Mouse (Mus musculus): ENCODE measurements around the gene Hoxb6. TPM values are rescaled to one million over a fixed set of nuclear protein-coding genes. Genes with fewer than 3 reads are reported as not detected.
A peak's percentile ranks its signal among the peaks of the same experiment; 100 is the strongest.

Gene Hoxb6
- polyA plus RNA-seq, 1 experiment from 2014 or later, result 15.9 TPM

DNA sequence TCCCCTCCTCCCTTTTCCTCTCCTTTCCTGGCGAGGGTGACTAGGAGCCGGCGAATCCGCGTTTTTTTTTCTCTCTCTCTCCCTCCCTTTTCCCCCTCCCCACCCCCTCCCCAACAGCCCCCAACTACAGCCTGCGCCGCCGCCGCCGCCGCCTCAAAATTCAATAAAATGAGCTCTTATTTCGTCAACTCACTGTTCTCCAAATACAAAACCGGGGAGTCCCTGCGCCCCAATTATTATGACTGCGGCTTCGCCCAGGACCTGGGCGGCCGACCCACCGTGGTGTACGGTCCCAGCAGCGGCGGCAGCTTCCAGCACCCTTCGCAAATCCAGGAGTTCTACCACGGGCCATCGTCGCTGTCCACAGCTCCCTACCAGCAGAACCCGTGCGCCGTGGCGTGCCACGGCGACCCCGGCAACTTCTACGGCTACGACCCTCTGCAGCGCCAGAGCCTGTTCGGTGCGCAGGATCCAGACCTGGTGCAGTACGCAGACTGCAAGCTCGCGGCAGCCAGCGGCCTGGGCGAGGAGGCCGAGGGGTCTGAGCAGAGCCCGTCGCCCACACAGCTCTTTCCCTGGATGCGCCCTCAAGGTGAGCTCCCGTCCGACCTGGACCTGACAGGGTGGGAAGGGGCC is 9.4 kb upstream of the Hoxb6 start:
- under 1% methylated on average over 49 of the region's 49 CpGs for WGBS
- Histone ChIP-seq H3K4me1 (replicated peaks; ENCODE audit: control insufficient read depth, insufficient read depth, low read length) (no peaks in the 10 kb centered on the region; the same call in none of the 2 replicates), H3K27ac (ENCODE audit: low read depth, low read length) (peak overlapping the region; percentile 76), H3K9ac (ENCODE audit: low read depth, low read length) (peak overlapping the region; percentile 39), H3K9me3 (ENCODE audit: control insufficient read depth, low read length) (no peaks in the 10 kb centered on the region), H3K36me3 (ENCODE audit: control insufficient read depth, insufficient read depth, low read length) (no peaks in the 10 kb centered on the region), H3K4me3 (ENCODE audit: low read depth, low read length) (peak overlapping the region; percentile 37), H3K27me3 (ENCODE audit: control insufficient read depth, insufficient read depth, low read length) (peaks cover 88% of the 10 kb centered on the region), H3K4me2 (replicated peaks; ENCODE audit: low read depth, low read length) (peak overlapping the region; percentile 18; the same call in 1 of the 2 replicates)
- ATAC-seq (ENCODE audit: low FRiP score), result peak; percentile 20; the same call in 1 of the 2 replicates
- no peak for DNase-seq (ENCODE audit: low spot score)

DNA sequence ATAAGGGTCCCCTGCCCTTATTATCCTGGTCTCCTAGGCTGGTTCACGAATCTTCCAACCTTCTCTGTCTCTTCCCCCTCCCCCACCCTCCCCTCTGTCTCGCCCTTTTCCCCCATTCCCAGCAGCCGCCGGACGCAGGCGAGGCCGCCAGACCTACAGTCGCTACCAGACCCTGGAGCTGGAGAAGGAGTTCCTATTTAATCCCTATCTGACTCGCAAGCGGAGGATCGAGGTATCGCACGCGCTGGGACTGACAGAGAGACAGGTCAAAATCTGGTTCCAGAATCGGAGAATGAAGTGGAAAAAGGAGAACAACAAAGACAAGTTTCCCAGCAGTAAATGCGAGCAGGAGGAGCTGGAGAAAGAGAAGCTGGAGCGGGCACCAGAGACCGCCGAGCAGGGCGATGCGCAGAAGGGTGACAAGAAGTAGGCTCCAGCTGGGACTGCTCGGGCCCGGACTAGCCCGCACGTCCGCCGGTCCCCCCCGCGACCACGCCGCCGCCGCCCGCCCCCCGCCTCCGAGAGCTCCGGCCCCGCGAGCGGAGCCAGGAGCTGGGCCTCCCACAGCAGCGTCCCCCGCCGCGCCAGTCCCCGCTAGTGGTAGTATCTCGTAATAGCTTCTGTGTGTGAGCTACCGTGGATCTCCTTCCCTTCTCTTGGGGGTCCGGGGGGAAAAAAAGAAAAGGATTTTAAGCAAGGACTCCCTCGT is 8.1 kb upstream of the Hoxb6 start:
- Histone ChIP-seq H3K36me3 (ENCODE audit: control insufficient read depth, insufficient read depth, low read length) (no peaks in the 10 kb centered on the region), H3K9ac (ENCODE audit: low read depth, low read length) (peak overlapping the region; percentile 65), H3K4me2 (replicated peaks; ENCODE audit: low read depth, low read length) (peak overlapping the region; percentile 39), H3K9me3 (ENCODE audit: control insufficient read depth, low read length) (no peaks in the 10 kb centered on the region), H3K4me1 (replicated peaks; ENCODE audit: control insufficient read depth, insufficient read depth, low read length) (no peaks in the 10 kb centered on the region; the same call in none of the 2 replicates), H3K27me3 (ENCODE audit: control insufficient read depth, insufficient read depth, low read length) (peaks cover 88% of the 10 kb centered on the region), H3K4me3 (ENCODE audit: low read depth, low read length) (peak overlapping the region; percentile 37), H3K27ac (ENCODE audit: low read depth, low read length) (peak overlapping the region; percentile 76)
- DNase-seq (ENCODE audit: low spot score) (no peak), ATAC-seq (ENCODE audit: low FRiP score) (no peak)
- WGBS, result under 1% methylated on average over 35 of the region's 49 CpGs

DNA sequence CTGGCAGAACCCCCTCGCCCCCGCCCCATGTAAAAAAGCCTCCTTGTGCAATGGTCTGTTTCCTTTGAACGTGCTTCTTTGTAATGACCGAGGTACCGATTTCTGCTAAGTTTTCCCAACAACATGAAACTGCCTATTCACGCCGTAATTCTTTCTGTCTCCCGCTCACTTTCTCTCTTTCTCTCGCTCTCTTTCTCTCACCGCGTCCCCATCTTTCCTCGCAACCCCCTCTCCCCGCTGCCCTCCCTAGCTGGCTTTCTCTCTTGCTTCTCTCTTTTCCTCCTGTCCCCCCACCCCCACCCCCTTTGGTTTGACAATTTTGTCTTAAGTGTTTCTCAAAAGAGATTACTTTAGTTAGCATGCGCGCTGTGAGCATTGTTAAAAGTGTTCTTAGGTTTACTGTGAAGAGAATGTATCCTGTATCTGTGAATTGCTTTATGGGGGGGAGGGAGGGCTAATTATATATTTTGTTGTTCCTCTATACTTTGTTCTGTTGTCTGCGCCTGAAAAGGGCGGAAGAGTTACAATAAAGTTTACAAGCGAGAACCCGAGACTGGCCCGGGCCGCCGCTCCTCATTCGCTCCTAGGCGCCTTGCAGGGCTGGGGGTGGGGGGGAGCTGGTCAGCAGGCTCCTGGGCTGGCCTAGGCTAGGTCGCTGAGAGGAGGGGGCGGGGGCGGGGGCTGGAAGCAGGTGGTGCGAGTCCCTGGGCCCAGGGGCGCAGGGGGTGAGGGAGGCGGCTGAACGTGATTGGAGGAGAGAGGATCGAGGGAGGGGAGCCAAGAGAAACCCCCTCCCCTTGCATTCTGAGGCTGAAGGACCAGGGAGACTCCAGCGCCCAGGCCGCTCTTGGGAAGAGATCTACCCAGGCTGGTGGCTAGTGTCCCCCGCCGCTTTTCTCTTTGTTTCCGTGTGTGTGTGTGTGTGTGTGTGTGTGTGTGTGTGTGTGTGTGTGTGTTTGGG is 7.2 kb upstream of the Hoxb6 start:
- H3K4me2 ChIP-seq (replicated peaks; ENCODE audit: low read depth, low read length), result peak overlapping the region; percentile 39
- H3K36me3 ChIP-seq (ENCODE audit: control insufficient read depth, insufficient read depth, low read length), result no peaks in the 10 kb centered on the region
- ATAC-seq (ENCODE audit: low FRiP score) (peak; percentile 71), DNase-seq (ENCODE audit: low spot score) (no peak)
- peak overlapping the region; percentile 76; the same call in 1 of the 2 replicates for H3K27ac ChIP-seq (ENCODE audit: low read depth, low read length)
- no peaks in the 10 kb centered on the region; the same call in none of the 2 replicates for H3K4me1 ChIP-seq (replicated peaks; ENCODE audit: control insufficient read depth, insufficient read depth, low read length)
- 1% methylated on average over 27 of the region's 37 CpGs for WGBS
- H3K4me3 ChIP-seq (ENCODE audit: low read depth, low read length), result peak overlapping the region; percentile 37
- peaks cover 87% of the 10 kb centered on the region for H3K27me3 ChIP-seq (ENCODE audit: control insufficient read depth, insufficient read depth, low read length)
- peak overlapping the region; percentile 65 for H3K9ac ChIP-seq (ENCODE audit: low read depth, low read length)
- no peaks in the 10 kb centered on the region for H3K9me3 ChIP-seq (ENCODE audit: control insufficient read depth, low read length)

DNA sequence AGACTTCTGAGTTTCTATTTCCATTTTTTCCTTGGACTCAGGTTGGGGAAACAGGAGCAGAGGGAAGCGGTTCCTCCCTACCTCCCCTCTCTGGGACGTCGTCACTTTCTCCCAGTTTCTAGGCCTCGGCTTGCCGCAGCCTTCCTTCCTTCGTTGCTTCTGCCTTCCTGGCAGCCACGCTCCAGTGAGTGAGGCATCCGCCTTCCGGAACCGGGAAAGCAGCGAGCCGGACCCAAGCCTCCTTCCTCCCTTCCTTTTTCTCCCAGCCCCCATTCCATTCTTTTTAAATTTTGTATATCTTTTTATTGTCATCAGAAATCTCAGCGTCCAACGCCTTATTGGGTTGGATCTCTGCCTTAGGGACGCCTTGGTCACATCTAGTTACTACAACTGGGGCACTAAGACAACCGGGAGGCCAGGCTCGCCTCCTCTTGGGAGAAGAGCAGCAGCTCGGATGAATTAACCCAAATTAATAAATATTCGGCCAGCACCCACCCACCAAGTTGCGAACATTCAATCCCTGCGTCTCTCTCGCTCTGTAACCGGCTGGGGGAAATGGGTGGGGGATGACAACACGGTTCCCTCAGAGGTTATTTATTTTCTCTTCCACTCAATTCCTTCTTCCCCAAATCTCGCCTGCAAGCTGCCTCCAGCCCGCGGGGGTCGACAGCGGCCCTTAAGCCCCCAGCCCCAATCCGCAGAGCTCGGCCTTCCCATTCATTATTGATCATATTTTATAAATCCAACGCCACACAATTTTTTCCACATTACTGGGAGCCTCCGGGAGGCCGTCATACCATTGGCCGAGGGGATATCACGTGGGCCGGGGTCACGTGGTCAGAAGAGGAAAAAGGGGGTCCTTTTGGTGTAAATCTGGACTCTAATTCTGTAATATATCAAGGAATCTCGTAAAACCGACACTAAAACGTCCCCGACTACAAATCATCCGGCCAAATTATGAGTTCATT is 6.2 kb upstream of the Hoxb6 start, which contains the start of gene Hoxb7:
TSS of gene Hoxb7 (plus strand) at position 853 of the 968 bp plus-strand sequence.
- H3K4me3 ChIP-seq (ENCODE audit: low read depth, low read length), result peak within 1 kb of the TSS; percentile 31
- no peak for ATAC-seq (ENCODE audit: low FRiP score)

GRCm38 (mm10) chr11:96286739-96287385 is 5.4 kb upstream of the Hoxb6 start:
- peaks cover 88% of the 10 kb centered on the region for H3K27me3 ChIP-seq (ENCODE audit: control insufficient read depth, insufficient read depth, low read length)
- no peak for ATAC-seq (ENCODE audit: low FRiP score)
- peak overlapping the region; percentile 52; the same call in 1 of the 2 replicates for H3K9ac ChIP-seq (ENCODE audit: low read depth, low read length)
- no peaks in the 10 kb centered on the region for H3K9me3 ChIP-seq (ENCODE audit: control insufficient read depth, low read length)
- H3K4me3 ChIP-seq (ENCODE audit: low read depth, low read length), result peak overlapping the region; percentile 31
- peak overlapping the region; percentile 36 for H3K4me2 ChIP-seq (replicated peaks; ENCODE audit: low read depth, low read length)
- no peaks in the 10 kb centered on the region for H3K36me3 ChIP-seq (ENCODE audit: control insufficient read depth, insufficient read depth, low read length)
- 1% methylated on average over 55 of the region's 55 CpGs for whole genome bisulfite sequencing
- H3K27ac ChIP-seq (ENCODE audit: low read depth, low read length), result peak overlapping the region; percentile 61
- H3K4me1 ChIP-seq (replicated peaks; ENCODE audit: control insufficient read depth, insufficient read depth, low read length), result no peaks in the 10 kb centered on the region; the same call in none of the 2 replicates
- no peak for DNase-seq (ENCODE audit: low spot score)

More for the DNA sequence above, 6.2 kb upstream of the Hoxb6 start, which contains the start of gene Hoxb7:
- WGBS, result 2% methylated on average over 43 of the region's 43 CpGs
- H3K36me3 ChIP-seq (ENCODE audit: control insufficient read depth, insufficient read depth, low read length), result no peaks in the 10 kb centered on the region
- peak within 1 kb of the TSS; percentile 52; the same call in 1 of the 2 replicates for H3K9ac ChIP-seq (ENCODE audit: low read depth, low read length)
- DNase-seq (ENCODE audit: low spot score), result no peak
- peaks cover 88% of the 10 kb centered on the region for H3K27me3 ChIP-seq (ENCODE audit: control insufficient read depth, insufficient read depth, low read length)
- peak within 1 kb of the TSS; percentile 61 for H3K27ac ChIP-seq (ENCODE audit: low read depth, low read length)
- no peaks in the 10 kb centered on the region; the same call in none of the 2 replicates for H3K4me1 ChIP-seq (replicated peaks; ENCODE audit: control insufficient read depth, insufficient read depth, low read length)
- no peaks in the 10 kb centered on the region for H3K9me3 ChIP-seq (ENCODE audit: control insufficient read depth, low read length)
- H3K4me2 ChIP-seq (replicated peaks; ENCODE audit: low read depth, low read length), result peak within 1 kb of the TSS; percentile 36

GRCm38 (mm10) chr11:96287411-96287810 is 4.9 kb upstream of the Hoxb6 start:
- Histone ChIP-seq H3K27ac (ENCODE audit: low read depth, low read length) (no peak overlapping the region; the same call in 1 of the 2 replicates), H3K27me3 (ENCODE audit: control insufficient read depth, insufficient read depth, low read length) (peaks cover 91% of the 10 kb centered on the region), H3K4me1 (replicated peaks; ENCODE audit: control insufficient read depth, insufficient read depth, low read length) (no peaks in the 10 kb centered on the region; the same call in none of the 2 replicates), H3K36me3 (ENCODE audit: control insufficient read depth, insufficient read depth, low read length) (no peaks in the 10 kb centered on the region), H3K4me3 (ENCODE audit: low read depth, low read length) (peak overlapping the region; percentile 31), H3K9me3 (ENCODE audit: control insufficient read depth, low read length) (no peaks in the 10 kb centered on the region), H3K4me2 (replicated peaks; ENCODE audit: low read depth, low read length) (no peak overlapping the region), H3K9ac (ENCODE audit: low read depth, low read length) (peak overlapping the region; percentile 52; the same call in 1 of the 2 replicates)
- under 1% methylated on average over 9 of the region's 9 CpGs for WGBS
- no peak for ATAC-seq (ENCODE audit: low FRiP score)
- DNase-seq (ENCODE audit: low spot score), result no peak

GRCm38 (mm10) chr11:96288455-96289221 is 3.6 kb upstream of the Hoxb6 start:
- no peak overlapping the region for H3K4me2 ChIP-seq (replicated peaks; ENCODE audit: low read depth, low read length)
- peaks cover 94% of the 10 kb centered on the region for H3K27me3 ChIP-seq (ENCODE audit: control insufficient read depth, insufficient read depth, low read length)
- H3K9me3 ChIP-seq (ENCODE audit: control insufficient read depth, low read length), result no peaks in the 10 kb centered on the region
- DNase-seq (ENCODE audit: low spot score) (no peak), ATAC-seq (ENCODE audit: low FRiP score) (no peak)
- H3K4me3 ChIP-seq (ENCODE audit: low read depth, low read length), result no peak overlapping the region
- no peaks in the 10 kb centered on the region for H3K36me3 ChIP-seq (ENCODE audit: control insufficient read depth, insufficient read depth, low read length)
- no peak overlapping the region for H3K27ac ChIP-seq (ENCODE audit: low read depth, low read length)
- no peaks in the 10 kb centered on the region; the same call in none of the 2 replicates for H3K4me1 ChIP-seq (replicated peaks; ENCODE audit: control insufficient read depth, insufficient read depth, low read length)
- no peak overlapping the region for H3K9ac ChIP-seq (ENCODE audit: low read depth, low read length)
- 11% methylated on average over 1 of the region's 1 CpGs for WGBS

Measured in hindbrain, embryonic 11.5 days (tissue).